Mouse (Mus musculus): Measurements from ENCODE around the gene Chst15. TPM values are rescaled to one million over a fixed set of nuclear protein-coding genes. Genes with fewer than 3 reads are reported as not detected.

The Chst15 gene
- total RNA-seq (2021) = 34.3 and 55.1 TPM in 2 replicates
- long read RNA-seq, experiment 1, full-length matches to known transcripts = 11 of 22 reads
- long read RNA-seq, experiment 1, partial matches to known transcripts = 1 of 22 reads
- long read RNA-seq, experiment 1, other reads (novel, unspliced or antisense) = 10 of 22 reads
- long read RNA-seq, experiment 2, full-length matches to known transcripts = 7 of 19 reads
- long read RNA-seq, experiment 2, partial matches to known transcripts = 9 of 19 reads
- long read RNA-seq, experiment 2, other reads (novel, unspliced or antisense) = 3 of 19 reads

DNA sequence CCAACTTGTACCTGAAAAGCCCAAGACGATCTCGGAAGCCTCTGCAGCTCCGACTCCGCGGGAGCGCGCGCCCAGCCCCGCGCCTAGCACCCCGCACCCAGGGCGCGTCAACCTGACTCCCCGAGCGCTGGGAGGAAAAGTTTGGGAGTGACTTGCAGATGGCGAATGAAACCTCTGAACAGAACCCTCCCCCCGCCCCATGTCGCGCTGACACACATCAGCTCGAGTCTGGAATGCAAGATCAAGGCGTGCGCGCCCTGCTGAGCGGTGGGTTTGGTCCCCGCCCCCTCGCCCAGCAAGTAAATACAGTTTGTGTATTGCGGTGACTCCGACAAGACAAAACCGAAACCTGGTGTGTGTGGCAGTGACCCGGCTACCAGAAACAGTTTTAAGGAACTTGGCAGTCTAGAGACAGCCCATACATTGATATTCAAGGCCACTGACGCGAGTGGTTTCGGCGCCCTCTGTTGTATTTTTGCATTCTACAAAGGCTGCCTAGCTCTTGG is at the start of gene Chst15:
Chst15 (minus strand) TSS at position 193 of the 506 bp plus-strand sequence.
- DNase-seq = peak; percentile 79

DNA sequence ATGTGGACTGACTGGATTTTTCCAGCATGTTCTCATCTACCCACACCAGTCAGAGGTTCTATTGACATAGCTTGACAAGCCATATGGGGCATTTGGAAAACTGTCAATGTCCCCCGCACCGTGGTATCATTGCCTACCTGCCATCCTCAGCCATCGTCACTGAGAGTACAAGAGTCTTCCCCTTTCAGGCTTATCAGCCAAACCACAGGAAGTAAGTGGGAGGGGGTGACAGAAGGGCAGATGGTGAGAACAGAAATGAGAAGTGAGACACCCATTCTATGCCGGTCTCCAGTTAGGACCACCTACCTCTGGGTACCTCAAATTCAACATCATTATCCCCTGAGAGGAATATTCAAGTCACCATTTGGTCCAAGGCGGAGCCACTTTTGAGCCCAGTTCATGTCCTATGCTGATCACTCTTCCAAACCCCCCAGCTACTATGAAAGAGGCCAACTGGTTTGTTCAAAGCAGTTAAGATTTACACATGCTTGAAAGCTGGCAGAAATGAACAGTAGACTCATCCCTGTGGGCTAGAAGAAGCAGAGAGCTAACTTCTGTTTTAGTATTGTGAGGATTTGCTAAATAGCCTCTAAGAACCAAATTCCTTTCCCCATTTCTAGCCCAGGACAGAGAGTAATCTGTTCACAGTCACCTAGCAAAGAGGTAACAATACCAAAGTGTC is 48.8 kb upstream of the Chst15 start:
- peak; percentile 17 for DNase-seq

DNA sequence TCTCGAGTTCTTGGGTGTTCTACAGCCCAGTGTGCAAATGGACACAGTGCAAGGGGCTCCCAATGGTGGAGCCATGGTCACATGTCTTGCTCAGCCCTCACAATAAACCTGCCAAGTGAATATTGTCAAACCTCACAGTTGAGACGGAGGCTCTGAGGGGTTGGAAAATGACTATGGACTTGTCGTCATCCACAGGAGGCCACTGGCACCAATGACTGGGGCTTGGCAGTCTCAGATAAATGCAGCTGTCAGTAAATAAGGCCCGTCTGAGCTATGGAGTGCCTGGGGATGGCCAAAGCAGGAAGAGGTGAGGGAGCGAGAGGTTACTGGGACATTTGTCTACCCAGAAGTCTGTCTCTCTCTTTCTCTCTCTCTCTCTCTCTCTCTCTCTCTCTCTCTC is 48.1 kb upstream of the Chst15 start:
- no peak for DNase-seq

DNA sequence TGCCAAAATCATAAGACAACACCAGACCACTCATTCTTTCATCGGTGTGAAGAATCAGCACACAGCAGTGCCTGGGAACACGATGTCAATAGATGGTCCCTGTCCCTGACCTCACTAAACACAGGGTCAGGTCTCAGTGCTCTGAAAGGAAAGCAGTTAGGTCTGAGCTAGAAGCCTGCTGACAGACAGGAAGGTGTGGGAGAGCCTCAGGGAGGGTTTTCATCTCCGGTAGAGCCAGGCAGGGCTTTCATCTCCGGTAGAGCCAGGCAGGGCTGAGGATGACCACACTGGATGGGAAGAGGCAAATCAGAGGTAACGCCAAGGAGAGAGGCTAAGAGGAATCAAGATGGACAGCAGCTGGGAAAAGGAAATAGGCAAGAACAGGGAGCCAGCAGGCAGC is 47.5 kb upstream of the Chst15 start:
- peak; percentile 12 for DNase-seq

DNA sequence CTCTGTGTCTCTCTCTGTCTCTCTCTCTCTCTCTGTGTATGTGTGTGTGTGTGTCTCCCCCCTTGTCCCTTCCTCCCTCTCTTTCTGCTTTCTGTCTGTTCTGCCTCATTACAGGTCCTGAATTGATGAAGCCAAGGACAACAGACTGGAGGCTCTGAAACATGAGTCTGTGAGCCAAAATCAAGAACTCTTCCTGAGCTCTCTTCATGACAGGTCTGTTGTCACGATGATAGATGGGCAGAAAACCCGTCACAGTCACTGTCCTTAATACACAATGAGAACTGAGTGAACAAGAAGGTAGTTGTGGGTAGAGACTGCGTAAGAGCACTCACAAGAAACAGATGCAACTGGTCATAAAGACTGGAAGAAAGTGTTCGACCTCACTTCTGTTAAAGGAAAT is 43.3 kb upstream of the Chst15 start:
- DNase-seq = no peak

DNA sequence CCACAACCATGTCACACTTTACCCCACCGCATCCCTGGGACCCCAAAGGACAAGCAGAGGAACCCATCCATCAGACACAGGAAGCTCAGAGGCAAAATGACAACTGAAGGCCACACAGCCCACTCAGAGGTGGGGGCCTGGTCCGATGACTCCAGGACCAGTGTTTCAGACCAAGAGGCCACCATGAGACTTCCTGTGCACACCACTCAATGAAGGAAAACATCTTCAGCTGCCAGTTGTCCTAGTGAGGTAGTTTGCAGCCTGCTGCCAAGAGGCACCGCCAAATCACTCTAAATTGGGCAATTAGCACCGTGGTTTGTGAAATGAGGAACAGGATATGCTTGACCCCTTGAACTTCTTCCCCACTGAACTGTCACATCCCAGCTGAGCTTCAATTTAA is 41.7 kb upstream of the Chst15 start:
- DNase-seq = peak; percentile 54

DNA sequence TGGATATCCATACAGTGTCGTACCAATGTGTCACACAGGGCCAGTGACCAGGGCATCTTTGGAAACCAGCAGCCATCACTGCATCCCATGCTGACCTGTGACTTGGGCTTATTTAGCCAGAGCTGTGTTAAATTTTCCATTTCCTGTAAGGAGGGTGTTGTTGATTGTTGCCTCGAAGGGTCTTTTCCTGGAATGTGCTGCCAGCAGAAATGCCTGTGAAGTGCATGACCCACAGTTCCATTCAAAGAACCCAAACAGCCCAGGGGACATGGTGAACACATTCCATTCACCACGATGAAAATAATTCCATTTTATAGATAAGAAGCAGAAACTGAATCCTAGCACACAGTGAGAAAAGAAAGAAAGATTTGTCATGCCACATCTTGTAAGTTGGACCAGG is 41.2 kb upstream of the Chst15 start:
- DNase-seq = no peak

DNA sequence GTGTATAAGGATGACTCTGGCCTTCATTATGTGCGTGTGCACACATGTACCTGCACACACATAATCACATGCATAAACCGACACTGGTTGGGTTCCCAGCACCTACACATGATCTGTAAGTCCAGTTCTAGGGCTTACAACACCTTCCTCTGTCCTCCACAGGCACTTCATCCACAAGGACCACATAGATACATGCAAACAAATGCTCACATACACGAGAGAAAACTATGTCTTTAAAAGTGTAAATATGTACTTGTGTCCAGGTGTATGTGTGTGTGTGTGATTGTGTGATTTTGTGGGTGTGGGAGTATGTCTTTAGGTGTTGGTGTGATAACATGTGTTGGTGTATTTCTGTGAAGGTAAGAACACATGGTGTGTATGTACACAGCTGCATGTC is 40.8 kb upstream of the Chst15 start:
- no peak for DNase-seq

DNA sequence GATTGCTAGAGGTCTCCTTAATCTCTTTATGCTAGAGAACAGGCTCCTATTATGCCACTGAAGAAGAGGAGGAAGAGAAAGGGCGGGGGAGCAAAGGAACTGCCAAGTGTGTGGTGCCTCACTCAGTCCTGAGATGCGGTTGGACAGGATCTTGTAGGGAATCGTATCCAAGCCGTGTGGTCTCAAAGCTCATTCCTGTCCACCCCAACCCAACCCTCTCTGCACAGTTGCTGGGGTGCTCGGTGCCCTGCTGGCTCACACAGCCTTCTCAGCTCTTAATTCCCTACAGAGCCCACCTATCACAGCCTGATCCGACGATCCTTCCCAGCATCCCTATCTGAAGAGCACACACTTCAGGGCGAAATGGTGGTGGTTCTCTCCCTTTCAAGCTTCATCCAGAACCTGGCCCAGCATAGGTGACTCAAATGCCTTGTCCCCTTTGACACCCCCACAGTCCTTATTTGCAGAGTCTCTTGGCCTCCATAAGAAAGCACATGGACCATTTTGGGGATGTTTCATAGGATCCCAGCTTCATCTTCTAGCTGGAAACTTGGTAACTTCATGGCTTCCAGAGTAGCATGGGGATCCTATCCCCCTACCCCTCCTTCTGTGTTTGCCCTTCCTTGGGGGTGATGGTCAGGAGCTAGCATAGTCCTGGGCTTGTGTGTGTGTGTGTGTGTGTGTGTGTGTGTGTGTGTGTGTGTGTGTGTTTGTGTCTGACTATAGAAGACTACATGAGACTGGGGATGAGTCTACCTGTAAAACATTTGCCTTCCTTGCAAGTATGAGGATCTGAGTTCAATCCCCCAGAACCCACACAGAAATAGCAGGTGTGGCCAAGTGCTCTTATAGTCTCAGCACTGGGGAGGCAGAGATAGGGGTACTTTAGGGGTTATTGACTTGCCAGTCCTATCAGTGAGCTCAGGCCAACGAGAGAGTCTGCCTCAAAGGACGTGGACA is 40.1 kb upstream of the Chst15 start:
- DNase-seq = no peak

DNA sequence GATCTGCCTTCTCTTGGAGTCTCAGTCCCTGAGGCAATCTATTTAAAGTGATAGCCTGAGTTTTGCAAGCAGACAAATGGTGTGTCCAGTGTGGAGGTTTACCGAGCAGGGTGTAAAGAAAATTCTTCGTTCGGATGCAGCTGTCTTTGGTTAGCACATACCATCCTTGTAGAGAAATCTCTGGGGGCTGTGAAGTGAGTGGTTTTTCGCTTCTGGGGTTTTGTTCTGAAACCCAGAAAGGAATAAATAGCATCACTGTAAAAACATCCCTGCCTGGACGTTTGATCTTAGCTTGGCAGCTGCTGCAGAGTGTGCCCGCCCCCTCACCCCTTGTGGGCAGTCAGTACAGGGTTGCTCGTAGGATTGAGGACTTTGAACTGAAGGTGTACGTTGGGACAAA is 39.2 kb upstream of the Chst15 start:
- DNase-seq = no peak

DNA sequence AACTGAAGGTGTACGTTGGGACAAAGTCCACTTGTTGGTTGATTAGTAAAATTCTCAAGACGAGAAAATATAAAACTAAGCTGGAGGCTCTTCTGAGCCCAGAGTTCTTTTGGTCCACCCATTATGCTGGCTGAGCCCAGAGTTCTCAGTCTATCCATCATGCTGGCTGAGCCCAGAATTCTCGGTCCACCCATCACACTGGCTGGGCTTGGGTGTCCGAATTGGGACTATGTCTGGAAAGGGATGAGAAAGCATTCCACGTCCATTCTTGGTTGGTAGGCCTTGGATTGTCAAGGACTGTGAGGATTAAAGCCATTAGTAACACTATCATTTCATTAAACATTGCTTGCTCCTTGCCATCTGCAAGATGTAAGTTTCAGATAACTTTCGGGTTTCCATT is 38.7 kb upstream of the Chst15 start:
- DNase-seq = no peak

DNA sequence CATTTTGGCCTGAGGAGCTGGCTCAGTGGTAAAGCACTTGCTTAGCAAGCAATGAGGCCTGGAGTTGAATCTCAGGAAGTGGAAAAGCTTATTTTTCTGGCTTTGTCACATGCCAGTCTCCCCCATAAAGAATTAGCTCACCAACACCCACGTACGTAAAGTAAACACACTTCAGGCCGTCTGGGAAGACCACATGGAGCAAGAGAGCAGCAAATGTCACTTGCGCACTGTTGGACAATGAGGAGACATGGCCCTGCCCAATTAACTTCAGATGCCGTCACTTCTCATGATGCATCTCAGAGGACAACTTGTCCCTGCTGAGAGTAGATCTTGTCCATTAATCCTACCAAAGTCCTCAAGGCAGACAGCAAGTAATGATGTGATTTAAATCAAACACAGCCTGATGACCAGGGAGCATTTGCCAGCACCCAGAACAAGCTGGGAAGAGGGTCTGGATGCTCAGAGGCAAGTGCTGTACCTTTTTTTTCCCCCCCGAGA is 32.1 kb upstream of the Chst15 start:
- no peak for DNase-seq

DNA sequence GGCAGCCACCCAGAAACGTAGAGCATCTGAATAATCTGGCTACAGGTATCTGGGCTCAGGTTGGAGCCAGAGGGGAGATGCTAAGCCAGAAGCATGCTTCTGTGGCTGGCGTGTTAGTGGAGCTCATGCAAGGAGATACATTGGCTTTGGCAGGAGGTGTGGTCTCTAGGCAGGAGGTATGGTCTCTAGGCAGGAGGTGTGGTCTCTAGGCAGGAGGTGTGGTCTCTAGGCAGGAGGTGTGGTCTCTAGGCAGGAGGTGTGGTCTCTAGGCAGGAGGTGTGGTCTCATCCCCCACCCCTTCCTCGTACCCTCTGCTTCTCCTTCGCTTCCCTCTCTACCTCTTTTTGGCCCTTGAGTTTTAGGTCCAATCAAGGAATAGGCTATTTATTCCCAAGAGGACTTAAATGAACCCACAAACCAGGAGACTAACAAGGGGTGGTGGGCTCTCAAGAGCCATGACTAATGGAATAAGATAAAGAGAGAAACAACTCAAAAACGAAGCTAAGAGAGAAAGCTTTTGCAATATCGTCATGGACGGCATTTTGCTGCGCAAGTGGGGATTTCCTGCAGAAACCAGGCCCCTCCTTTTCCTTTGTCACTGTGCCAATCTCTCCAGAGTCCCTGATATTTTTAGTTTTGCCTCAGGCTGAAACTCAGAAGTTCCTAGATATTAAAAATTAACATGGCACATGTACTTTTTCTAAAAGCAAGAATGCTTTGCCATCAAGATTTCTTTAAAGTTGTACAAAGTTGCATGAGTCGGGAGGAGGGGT is 30.4 kb upstream of the Chst15 start:
- peak; percentile 41 for DNase-seq

DNA sequence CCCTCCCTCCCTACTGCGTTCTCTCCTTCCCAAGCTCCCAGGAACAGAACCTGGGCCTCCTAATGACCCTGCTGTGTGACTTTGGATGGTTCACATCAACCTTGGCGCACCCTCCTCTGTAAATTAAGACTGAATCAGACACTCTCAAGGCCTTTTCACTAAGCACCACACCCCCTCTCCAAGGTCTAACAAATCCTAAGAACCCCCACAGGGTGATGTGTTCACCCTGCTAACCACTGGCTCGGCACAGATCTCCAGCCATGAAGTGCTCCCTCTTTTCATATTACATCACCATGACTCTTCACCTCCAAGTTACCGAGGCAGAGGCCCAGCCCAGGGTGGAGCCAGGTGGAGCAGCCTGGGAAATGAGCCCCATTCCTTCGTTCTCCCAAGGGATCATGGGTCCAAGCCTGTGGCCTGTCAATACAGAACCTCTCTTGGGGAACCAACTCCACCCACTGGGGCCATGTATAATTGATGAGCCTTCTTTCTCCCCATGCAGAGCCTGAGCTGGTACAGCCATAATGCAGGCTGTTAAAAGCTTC is 28.6 kb upstream of the Chst15 start:
- peak; percentile 41 for DNase-seq

DNA sequence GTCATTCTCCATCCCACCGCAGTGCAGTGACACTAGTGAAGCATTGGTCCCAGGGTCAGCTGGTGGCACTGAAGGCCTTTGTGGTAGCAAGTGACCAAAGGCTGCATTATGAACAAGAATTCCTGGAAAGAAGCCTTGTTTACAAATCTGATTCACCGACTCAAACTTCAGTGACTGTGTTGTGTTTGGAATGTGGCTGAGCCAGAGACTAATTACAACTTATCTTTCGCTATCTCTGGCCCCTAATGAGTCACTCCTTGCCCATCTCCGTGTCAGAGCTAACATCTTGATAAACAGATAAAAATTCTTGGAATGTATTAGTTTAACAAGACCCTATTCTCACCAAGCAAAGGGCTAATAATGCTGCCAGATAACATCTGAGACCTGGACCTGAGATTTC is 27.6 kb upstream of the Chst15 start:
- DNase-seq = peak; percentile 18

DNA sequence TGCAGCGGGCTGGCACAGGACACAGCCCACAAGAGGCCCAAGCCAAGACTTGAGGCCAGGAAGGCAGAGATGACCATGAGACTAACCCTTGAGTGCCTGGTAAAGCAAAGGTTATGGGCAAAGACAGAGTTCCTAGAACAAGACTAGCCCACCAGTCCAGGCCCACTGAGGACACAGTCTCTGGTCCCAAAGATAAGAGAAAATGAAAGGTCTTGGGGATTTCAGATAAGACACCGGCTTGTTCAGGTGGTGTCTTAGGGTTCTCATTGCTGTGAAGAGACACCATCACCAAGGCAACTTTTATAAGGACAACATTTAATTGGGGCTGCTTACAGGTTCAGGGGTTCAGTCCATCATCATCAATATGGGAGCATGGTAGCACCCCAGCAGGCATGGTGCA is 26.9 kb upstream of the Chst15 start:
- no peak for DNase-seq

DNA sequence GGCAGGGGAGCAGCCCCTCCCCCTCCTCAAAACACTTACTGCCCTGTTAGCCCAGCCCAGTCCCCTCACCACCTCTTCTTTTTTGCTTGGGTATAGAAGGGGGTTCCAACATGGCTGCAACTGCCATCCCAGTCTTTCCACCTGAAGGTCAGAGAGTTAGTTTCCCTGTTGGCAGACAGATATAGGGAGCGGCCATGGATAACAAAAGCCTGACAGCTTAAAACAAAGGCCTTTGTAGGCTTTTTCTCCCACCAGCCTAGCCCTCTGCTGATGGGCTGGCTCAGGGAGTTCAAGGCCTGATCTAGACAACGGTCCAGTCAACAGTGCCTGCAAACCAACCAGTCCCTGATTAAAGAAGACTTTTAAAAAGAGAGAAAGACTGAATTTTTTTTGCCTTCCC is 26.1 kb upstream of the Chst15 start:
- DNase-seq = no peak

DNA sequence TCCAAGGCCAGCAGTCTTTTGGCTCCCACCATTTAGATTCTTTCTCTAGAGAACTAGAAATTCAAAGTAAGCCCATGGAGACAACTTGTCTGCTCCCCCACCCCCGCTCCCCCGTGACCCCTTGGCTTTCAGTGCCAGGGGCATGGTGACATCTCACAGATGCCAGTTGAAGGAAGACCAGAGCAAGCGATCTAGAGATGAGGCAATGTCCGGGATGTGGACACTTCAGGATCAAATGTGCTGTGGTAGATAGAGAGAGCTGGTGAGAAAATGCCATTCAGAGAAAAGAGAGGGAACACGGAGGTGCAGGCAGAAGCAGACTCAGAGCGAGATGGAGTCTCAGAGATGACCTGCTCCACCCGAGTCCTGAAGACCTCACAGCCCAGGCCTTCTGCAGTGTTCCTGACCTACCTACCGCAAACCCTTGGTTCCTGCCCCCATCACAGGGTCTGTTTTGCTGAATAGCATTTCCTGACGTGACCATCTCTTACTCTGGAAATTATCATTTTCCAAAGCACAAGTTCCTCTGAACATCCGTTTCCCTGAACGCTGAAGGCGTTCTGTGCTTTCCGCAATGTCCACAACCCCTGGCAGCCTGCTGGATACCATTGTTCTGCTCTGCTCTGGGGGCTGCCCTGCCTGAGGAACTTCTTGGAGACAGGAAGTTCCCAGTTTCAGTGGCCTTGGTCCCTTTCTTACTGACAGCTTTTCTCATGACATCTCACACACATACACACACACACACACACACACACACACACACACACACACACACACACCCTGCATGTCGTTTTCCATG is 22.2 kb upstream of the Chst15 start:
- peak; percentile 35 for DNase-seq

DNA sequence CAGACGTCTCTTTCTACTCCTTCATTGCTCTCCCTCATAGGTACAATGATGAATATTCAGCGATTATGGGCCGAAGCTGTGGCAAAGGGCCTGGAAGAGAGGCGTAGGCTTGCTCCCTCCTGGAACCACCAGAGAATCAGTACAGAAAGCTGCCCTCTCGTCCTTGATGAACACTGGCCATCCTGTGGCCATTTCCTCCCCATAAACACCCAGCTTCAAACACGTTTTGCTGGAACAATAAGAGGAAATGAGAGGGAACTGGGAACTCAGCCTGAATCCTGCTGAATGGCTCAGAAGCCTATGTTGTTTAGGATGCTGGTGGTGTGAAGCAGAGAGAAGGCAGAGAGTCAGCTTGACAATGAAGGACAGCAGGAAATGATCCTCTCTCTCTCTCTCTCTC is 21.3 kb upstream of the Chst15 start:
- peak; percentile 11 for DNase-seq

DNA sequence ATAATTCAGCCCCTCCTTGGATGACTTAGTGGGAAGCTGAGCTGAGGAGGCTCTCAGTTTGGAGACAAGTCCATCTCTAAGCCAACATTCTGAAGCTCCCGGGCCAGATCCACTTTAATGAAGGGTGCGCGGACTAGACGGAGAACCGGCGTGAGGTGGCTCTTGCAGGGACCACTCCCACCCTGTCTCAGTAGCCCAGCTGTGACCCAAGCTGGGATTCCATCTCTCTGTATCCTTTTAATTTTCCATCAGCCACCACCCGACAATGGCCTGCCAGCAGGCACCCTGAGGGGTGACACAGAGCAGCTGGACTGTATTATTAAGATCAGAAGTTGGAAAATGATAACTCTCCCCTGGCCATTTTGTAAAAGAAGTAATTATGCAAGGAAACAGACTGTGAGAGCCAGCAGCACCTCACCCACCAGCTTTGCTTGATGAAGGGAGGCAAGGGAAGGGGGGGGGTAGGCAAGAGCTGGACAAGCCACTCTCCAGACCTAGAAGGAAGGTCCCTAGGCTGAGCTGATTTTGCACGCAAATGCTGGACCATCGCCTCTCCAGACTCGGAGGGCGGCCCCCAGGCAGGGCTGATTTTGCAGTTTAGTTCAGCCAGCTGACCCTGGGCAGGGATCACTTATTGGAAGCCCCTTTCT is 20.4 kb upstream of the Chst15 start:
- DNase-seq = no peak

Data from adrenal gland, postnatal 14 days (tissue).